Mouse (Mus musculus): ENCODE results near the gene Gm45837.

The Gm45837 gene

GRCm38 (mm10) chr7:101465392-101465791 lies 54.7 kb downstream of the Gm45837 start:
- DNase-seq (ENCODE audit: low spot score) = no peak

- DNase-seq (ENCODE audit: low spot score) = no peak
Measured at GRCm38 (mm10) chr7:101465850-101466580, 55.3 kb downstream of the Gm45837 start.

GRCm38 (mm10) chr7:101466581-101467081 lies 55.9 kb downstream of the Gm45837 start:
- no peak for DNase-seq (ENCODE audit: low spot score)

GRCm38 (mm10) chr7:101471423-101471822 lies 60.7 kb downstream of the Gm45837 start:
- DNase-seq (ENCODE audit: low spot score) = no peak

- no peak for DNase-seq (ENCODE audit: low spot score)
Measured at GRCm38 (mm10) chr7:101471968-101472480, 61.3 kb downstream of the Gm45837 start.

GRCm38 (mm10) chr7:101472598-101473558 lies 62.2 kb downstream of the Gm45837 start:
- no peak for DNase-seq (ENCODE audit: low spot score)

- DNase-seq (ENCODE audit: low spot score) = no peak
Measured at GRCm38 (mm10) chr7:101474399-101474811, 63.7 kb downstream of the Gm45837 start.

- no peak for DNase-seq (ENCODE audit: low spot score)
Measured at GRCm38 (mm10) chr7:101476028-101476427, 65.3 kb downstream of the Gm45837 start.

GRCm38 (mm10) chr7:101476493-101476892 lies 65.8 kb downstream of the Gm45837 start:
- DNase-seq (ENCODE audit: low spot score) = no peak

- DNase-seq (ENCODE audit: low spot score) = no peak
Measured at GRCm38 (mm10) chr7:101477200-101477599, 66.5 kb downstream of the Gm45837 start.

- no peak for DNase-seq (ENCODE audit: low spot score)
Measured at GRCm38 (mm10) chr7:101478099-101478498, 67.4 kb downstream of the Gm45837 start.

- no peak for DNase-seq (ENCODE audit: low spot score)
Measured at GRCm38 (mm10) chr7:101479841-101480240, 69.2 kb downstream of the Gm45837 start.

GRCm38 (mm10) chr7:101480671-101481070 lies 70.0 kb downstream of the Gm45837 start:
- DNase-seq (ENCODE audit: low spot score) = no peak

GRCm38 (mm10) chr7:101481872-101482498 lies 71.3 kb downstream of the Gm45837 start:
- no peak for DNase-seq (ENCODE audit: low spot score)

GRCm38 (mm10) chr7:101482499-101483081 lies 71.9 kb downstream of the Gm45837 start:
- no peak for DNase-seq (ENCODE audit: low spot score)

- no peak for DNase-seq (ENCODE audit: low spot score)
Measured at GRCm38 (mm10) chr7:101483498-101484115, 72.9 kb downstream of the Gm45837 start.

GRCm38 (mm10) chr7:101487102-101487501 lies 76.4 kb downstream of the Gm45837 start:
- no peak for DNase-seq (ENCODE audit: low spot score)

- DNase-seq (ENCODE audit: low spot score) = no peak
Measured at GRCm38 (mm10) chr7:101490952-101491351, 80.3 kb downstream of the Gm45837 start.

GRCm38 (mm10) chr7:101498385-101498784 lies 87.7 kb downstream of the Gm45837 start:
- no peak for DNase-seq (ENCODE audit: low spot score)

GRCm38 (mm10) chr7:101499251-101499650 lies 88.6 kb downstream of the Gm45837 start:
- DNase-seq (ENCODE audit: low spot score) = no peak

- no peak for DNase-seq (ENCODE audit: low spot score)
Measured at GRCm38 (mm10) chr7:101499701-101500100, 89.0 kb downstream of the Gm45837 start.

Measured in c-Kit-positive CD71-positive TER-119-positive erythroid progenitor cells, embryonic 14.5 days (primary cell).